Mouse (Mus musculus) cerebellum, adult 2 months (tissue): Measurements from ENCODE around the gene Jph3. TPM values are rescaled to one million over a fixed set of nuclear protein-coding genes. Genes with fewer than 3 reads are reported as not detected.
A peak's percentile ranks its signal among the peaks of the same experiment; 100 is the strongest.

Experiments
- DNase-seq, 2 experiments: peaks; one replicate each; pipeline ENCODE4 v3.0.0; 2021
- H3K27ac ChIP-seq: fragments of 200-500 bp; 2 replicates; pipeline ENCODE4 v1.5.1; 2012; ENCODE audit warnings: low read length, control low read depth, inconsistent platforms; ENCODE audit not compliant: insufficient read depth
- H3K27me3 ChIP-seq: fragments of 200-500 bp; 2 replicates; pipeline ENCODE4 v1.6.1; 2012; ENCODE audit warnings: inconsistent platforms, mild to moderate bottlenecking, low read length, moderate library complexity; ENCODE audit not compliant: control insufficient read depth, insufficient read depth
- H3K4me1 ChIP-seq: fragments of 200-500 bp; 2 replicates; pipeline ENCODE4 v1.6.1; 2011; ENCODE audit warnings: low read length; ENCODE audit not compliant: control insufficient read depth, insufficient read depth
- H3K4me3 ChIP-seq: fragments of 200-500 bp; replicated peaks from 2 replicates; pipeline ENCODE3; 2011; ENCODE audit warnings: mild to moderate bottlenecking, low read depth, low read length, control low read depth; ENCODE audit not compliant: insufficient read depth
- CTCF ChIP-seq: fragments of 200-500 bp; IDR thresholded peaks from 2 replicates; pipeline ENCODE4 v1.5.1; 2011; ENCODE audit warnings: low read depth, mild to moderate bottlenecking, control low read depth, low read length, moderate library complexity, borderline replicate concordance; ENCODE audit not compliant: insufficient read depth
- POLR2A ChIP-seq: fragments of 200-500 bp; IDR thresholded peaks from 2 replicates; pipeline ENCODE4 v1.6.1; 2011; ENCODE audit warnings: low read length, control low read depth, borderline replicate concordance; ENCODE audit not compliant: insufficient read depth
- WGBS: fragments of 180-500 bp; shearing (Covaris S2); methylation state at CpG from one replicate; pipeline ENCODE4 v1.1.7; 2018; 5-methylcytosine and 5-hydroxymethylcytosine counted together
- polyA plus RNA-seq: library from polyadenylated mRNA; depleted of rRNA; stranded (reverse); fragments of >200 nt; gene quantifications from 2 replicates; pipeline ENCODE4 v1.2.3, GENCODE M21; 2012

Gene Jph3
- polyA plus RNA-seq, 1 experiment: 143 TPM

GRCm38 (mm10) chr8:121751407-121751806 lies 22.0 kb downstream of the Jph3 start:
- Histone ChIP-seq H3K27me3 (no peaks in the 10 kb centered on the region), H3K4me3 (no peak overlapping the region), H3K4me1 (peaks cover 59% of the 10 kb centered on the region), H3K27ac (no peak overlapping the region)
- DNase-seq: peak in 1 of 2 experiments; percentile 69
- TF ChIP-seq CTCF (peak; percentile 73; the same call in 1 of the 2 replicates), POLR2A (no peak)
- WGBS: 43% methylated on average over 3 of the region's 3 CpGs

GRCm38 (mm10) chr8:121758470-121758869 lies 29.0 kb downstream of the Jph3 start:
- no peak overlapping the region for H3K27ac ChIP-seq
- TF ChIP-seq CTCF (no peak), POLR2A (no peak)
- no peak overlapping the region for H3K4me3 ChIP-seq
- H3K4me1 ChIP-seq: peaks cover 62% of the 10 kb centered on the region
- H3K27me3 ChIP-seq: no peaks in the 10 kb centered on the region
- DNase-seq: no peak
- 66% methylated on average over 12 of the region's 12 CpGs for WGBS

- WGBS: 5% methylated on average over 7 of the region's 7 CpGs
- Histone ChIP-seq H3K4me1 (peaks cover 69% of the 10 kb centered on the region), H3K4me3 (no peak overlapping the region), H3K27ac (peak overlapping the region; percentile 8), H3K27me3 (no peaks in the 10 kb centered on the region)
- no peak for TF ChIP-seq CTCF
- TF ChIP-seq POLR2A: no peak
- DNase-seq: peak; percentile 68 to 74
These were observed 31.1 kb downstream of the Jph3 start for GRCm38 (mm10) chr8:121760484-121760883.

GRCm38 (mm10) chr8:121761480-121761879 lies 32.1 kb downstream of the Jph3 start:
- H3K27me3 ChIP-seq: no peaks in the 10 kb centered on the region
- DNase-seq: no peak
- no peak for TF ChIP-seq POLR2A
- TF ChIP-seq CTCF: no peak
- 50% methylated on average over 10 of the region's 10 CpGs for WGBS
- H3K27ac ChIP-seq: 0 out of 2 replicates have a peak overlapping the region, but pooled peaks have one; percentile 20
- no peak overlapping the region for H3K4me3 ChIP-seq
- peaks cover 69% of the 10 kb centered on the region for H3K4me1 ChIP-seq

- DNase-seq: no peak
- 15% methylated on average over 7 of the region's 7 CpGs for WGBS
These were observed 33.7 kb downstream of the Jph3 start for GRCm38 (mm10) chr8:121762999-121763699.

GRCm38 (mm10) chr8:121763700-121764013 lies 34.2 kb downstream of the Jph3 start:
- H3K4me1 ChIP-seq: peaks cover 84% of the 10 kb centered on the region
- TF ChIP-seq POLR2A: no peak
- no peak for TF ChIP-seq CTCF
- no peak overlapping the region for H3K27ac ChIP-seq
- DNase-seq: no peak
- H3K4me3 ChIP-seq: no peak overlapping the region
- H3K27me3 ChIP-seq: no peaks in the 10 kb centered on the region
- WGBS: 38% methylated on average over 9 of the region's 9 CpGs

More at GRCm38 (mm10) chr8:121762999-121763699, 33.7 kb downstream of the Jph3 start:
- TF ChIP-seq CTCF: no peak
- peaks cover 86% of the 10 kb centered on the region for H3K4me1 ChIP-seq
- H3K4me3 ChIP-seq: no peak overlapping the region
- no peak overlapping the region for H3K27ac ChIP-seq
- no peaks in the 10 kb centered on the region for H3K27me3 ChIP-seq

GRCm38 (mm10) chr8:121765594-121766138 lies 36.2 kb downstream of the Jph3 start:
- H3K4me1 ChIP-seq: peaks cover 87% of the 10 kb centered on the region
- WGBS: 30% methylated on average over 7 of the region's 7 CpGs
- H3K27me3 ChIP-seq: no peaks in the 10 kb centered on the region
- no peak overlapping the region for H3K4me3 ChIP-seq
- TF ChIP-seq CTCF: no peak
- no peak for TF ChIP-seq POLR2A
- no peak overlapping the region for H3K27ac ChIP-seq
- DNase-seq: no peak

- H3K27ac ChIP-seq: peak overlapping the region; percentile 60; the same call in 1 of the 2 replicates
- WGBS: 41% methylated on average over 3 of the region's 3 CpGs
- peaks cover 76% of the 10 kb centered on the region for H3K4me1 ChIP-seq
- DNase-seq: no peak
- TF ChIP-seq POLR2A (no peak), CTCF (no peak)
- H3K27me3 ChIP-seq: no peaks in the 10 kb centered on the region
- H3K4me3 ChIP-seq: no peak overlapping the region
These were observed 39.7 kb downstream of the Jph3 start for GRCm38 (mm10) chr8:121769095-121769494.
